Mouse (Mus musculus) brain, embryonic 14.5 days (tissue): ENCODE results near the gene Syngr4.

Experiments used
- CTCF ChIP-seq: fragments of 200-500 bp; IDR thresholded peaks from 2 replicates; pipeline ENCODE4 v1.5.1; 2012; ENCODE audit warnings: inconsistent platforms, mild to moderate bottlenecking, moderate library complexity, borderline replicate concordance; ENCODE audit not compliant: insufficient read depth, insufficient read length; ENCODE audit errors: extremely low read depth
- POLR2A ChIP-seq: fragments of 200-500 bp; IDR thresholded peaks from 2 replicates; pipeline ENCODE4 v1.6.1; 2012; ENCODE audit warnings: mild to moderate bottlenecking, inconsistent platforms, borderline replicate concordance; ENCODE audit not compliant: poor library complexity, insufficient read depth, insufficient read length, severe bottlenecking; ENCODE audit errors: extremely low read depth

- TF ChIP-seq CTCF (no peak), POLR2A (no peak)
These were observed 10.1 kb upstream of the Syngr4 start for GRCm38 (mm10) chr7:45906622-45907021.
